Mouse (Mus musculus): ENCODE measurements around the gene Drd1. TPM values are rescaled to one million over a fixed set of nuclear protein-coding genes. Genes with fewer than 3 reads are reported as not detected.

Gene Drd1
- polyA plus RNA-seq, 1 experiment = not detected

GRCm38 (mm10) chr13:54095721-54096120, 40.2 kb upstream of the Drd1 start:
- 92% methylated on average over 8 of the region's 8 CpGs for whole genome bisulfite sequencing
- H3K27me3 ChIP-seq (ENCODE audit: control insufficient read depth, insufficient read depth, low read length) = no peaks in the 10 kb centered on the region
- no peak overlapping the region for H3K27ac ChIP-seq (ENCODE audit: insufficient read depth, low read length)
- TF ChIP-seq CTCF (IDR thresholded peaks at IDR 0.05; ENCODE audit: extremely low read depth, insufficient read depth, insufficient read length, insufficient replicate concordance) (no peak), POLR2A (IDR thresholded peaks at IDR 0.05; ENCODE audit: low read depth, low read length) (no peak)
- no peak for DNase-seq (ENCODE audit: low read depth in 1 of 2, low spot score in 2 of 2)
- no peaks in the 10 kb centered on the region for H3K4me1 ChIP-seq (ENCODE audit: control insufficient read depth, insufficient read depth, insufficient read length)
- peaks cover 46% of the 10 kb centered on the region for H3K36me3 ChIP-seq (ENCODE audit: control insufficient read depth, insufficient read depth, low read length)
- H3K4me3 ChIP-seq (ENCODE audit: extremely low read depth, insufficient read depth, insufficient read length) = no peak overlapping the region

- no peak overlapping the region for H3K27ac ChIP-seq (ENCODE audit: insufficient read depth, low read length)
- TF ChIP-seq CTCF (IDR thresholded peaks at IDR 0.05; ENCODE audit: extremely low read depth, insufficient read depth, insufficient read length, insufficient replicate concordance) = no peak
- no peaks in the 10 kb centered on the region for H3K4me1 ChIP-seq (ENCODE audit: control insufficient read depth, insufficient read depth, insufficient read length)
- DNase-seq (ENCODE audit: low read depth in 1 of 2, low spot score in 2 of 2) = no peak
- H3K27me3 ChIP-seq (ENCODE audit: control insufficient read depth, insufficient read depth, low read length) = no peaks in the 10 kb centered on the region
- peaks cover 45% of the 10 kb centered on the region for H3K36me3 ChIP-seq (ENCODE audit: control insufficient read depth, insufficient read depth, low read length)
- WGBS = 82% methylated on average over 6 of the region's 6 CpGs
- H3K4me3 ChIP-seq (ENCODE audit: extremely low read depth, insufficient read depth, insufficient read length) = no peak overlapping the region
Observed at GRCm38 (mm10) chr13:54094963-54095362, 39.5 kb upstream of the Drd1 start.

GRCm38 (mm10) chr13:54094349-54094748, 38.8 kb upstream of the Drd1 start:
- Histone ChIP-seq H3K36me3 (ENCODE audit: control insufficient read depth, insufficient read depth, low read length) (peaks cover 45% of the 10 kb centered on the region), H3K27ac (ENCODE audit: insufficient read depth, low read length) (no peak overlapping the region), H3K4me3 (ENCODE audit: extremely low read depth, insufficient read depth, insufficient read length) (no peak overlapping the region), H3K27me3 (ENCODE audit: control insufficient read depth, insufficient read depth, low read length) (no peaks in the 10 kb centered on the region), H3K4me1 (ENCODE audit: control insufficient read depth, insufficient read depth, insufficient read length) (no peaks in the 10 kb centered on the region)
- 95% methylated on average over 4 of the region's 4 CpGs for WGBS
- DNase-seq (ENCODE audit: low read depth in 1 of 2, low spot score in 2 of 2) = no peak
- TF ChIP-seq POLR2A (IDR thresholded peaks at IDR 0.05; ENCODE audit: low read depth, low read length) (no peak), CTCF (IDR thresholded peaks at IDR 0.05; ENCODE audit: extremely low read depth, insufficient read depth, insufficient read length, insufficient replicate concordance) (no peak)

- H3K36me3 ChIP-seq (ENCODE audit: control insufficient read depth, insufficient read depth, low read length) = peaks cover 47% of the 10 kb centered on the region
- DNase-seq (ENCODE audit: low read depth in 1 of 2, low spot score in 2 of 2) = no peak
- WGBS = 86% methylated on average over 6 of the region's 6 CpGs
- H3K27me3 ChIP-seq (ENCODE audit: control insufficient read depth, insufficient read depth, low read length) = no peaks in the 10 kb centered on the region
- TF ChIP-seq POLR2A (IDR thresholded peaks at IDR 0.05; ENCODE audit: low read depth, low read length) = no peak
- TF ChIP-seq CTCF (IDR thresholded peaks at IDR 0.05; ENCODE audit: extremely low read depth, insufficient read depth, insufficient read length, insufficient replicate concordance) = no peak
- no peaks in the 10 kb centered on the region for H3K4me1 ChIP-seq (ENCODE audit: control insufficient read depth, insufficient read depth, insufficient read length)
- no peak overlapping the region for H3K27ac ChIP-seq (ENCODE audit: insufficient read depth, low read length)
- no peak overlapping the region for H3K4me3 ChIP-seq (ENCODE audit: extremely low read depth, insufficient read depth, insufficient read length)
Observed at GRCm38 (mm10) chr13:54091719-54092118, 36.2 kb upstream of the Drd1 start.

- Histone ChIP-seq H3K4me1 (ENCODE audit: control insufficient read depth, insufficient read depth, insufficient read length) (no peaks in the 10 kb centered on the region), H3K36me3 (ENCODE audit: control insufficient read depth, insufficient read depth, low read length) (peaks cover 20% of the 10 kb centered on the region), H3K27me3 (ENCODE audit: control insufficient read depth, insufficient read depth, low read length) (no peaks in the 10 kb centered on the region), H3K4me3 (ENCODE audit: extremely low read depth, insufficient read depth, insufficient read length) (no peak overlapping the region), H3K27ac (ENCODE audit: insufficient read depth, low read length) (no peak overlapping the region)
- TF ChIP-seq CTCF (IDR thresholded peaks at IDR 0.05; ENCODE audit: extremely low read depth, insufficient read depth, insufficient read length, insufficient replicate concordance) (no peak), POLR2A (IDR thresholded peaks at IDR 0.05; ENCODE audit: low read depth, low read length) (no peak)
- no peak for DNase-seq (ENCODE audit: low read depth in 1 of 2, low spot score in 2 of 2)
- 97% methylated on average over 18 of the region's 18 CpGs for WGBS
Observed at GRCm38 (mm10) chr13:54085266-54085665, 29.8 kb upstream of the Drd1 start.

GRCm38 (mm10) chr13:54084826-54085225, 29.3 kb upstream of the Drd1 start:
- Histone ChIP-seq H3K27ac (ENCODE audit: insufficient read depth, low read length) (no peak overlapping the region), H3K4me1 (ENCODE audit: control insufficient read depth, insufficient read depth, insufficient read length) (no peaks in the 10 kb centered on the region), H3K4me3 (ENCODE audit: extremely low read depth, insufficient read depth, insufficient read length) (no peak overlapping the region), H3K27me3 (ENCODE audit: control insufficient read depth, insufficient read depth, low read length) (no peaks in the 10 kb centered on the region), H3K36me3 (ENCODE audit: control insufficient read depth, insufficient read depth, low read length) (peaks cover 19% of the 10 kb centered on the region)
- DNase-seq (ENCODE audit: low read depth in 1 of 2, low spot score in 2 of 2) = no peak
- WGBS = 92% methylated on average over 5 of the region's 5 CpGs
- no peak for TF ChIP-seq CTCF (IDR thresholded peaks at IDR 0.05; ENCODE audit: extremely low read depth, insufficient read depth, insufficient read length, insufficient replicate concordance)
- TF ChIP-seq POLR2A (IDR thresholded peaks at IDR 0.05; ENCODE audit: low read depth, low read length) = no peak

GRCm38 (mm10) chr13:54084178-54084577, 28.7 kb upstream of the Drd1 start:
- H3K4me1 ChIP-seq (ENCODE audit: control insufficient read depth, insufficient read depth, insufficient read length) = 0 out of 2 replicates have a peak, but pooled peaks cover 1% of the 10 kb centered on the region
- H3K4me3 ChIP-seq (ENCODE audit: extremely low read depth, insufficient read depth, insufficient read length) = no peak overlapping the region
- DNase-seq (ENCODE audit: low read depth in 1 of 2, low spot score in 2 of 2) = no peak
- peaks cover 18% of the 10 kb centered on the region for H3K36me3 ChIP-seq (ENCODE audit: control insufficient read depth, insufficient read depth, low read length)
- TF ChIP-seq POLR2A (IDR thresholded peaks at IDR 0.05; ENCODE audit: low read depth, low read length) = no peak
- TF ChIP-seq CTCF (IDR thresholded peaks at IDR 0.05; ENCODE audit: extremely low read depth, insufficient read depth, insufficient read length, insufficient replicate concordance) = no peak
- H3K27ac ChIP-seq (ENCODE audit: insufficient read depth, low read length) = no peak overlapping the region
- no peaks in the 10 kb centered on the region for H3K27me3 ChIP-seq (ENCODE audit: control insufficient read depth, insufficient read depth, low read length)
- WGBS = 86% methylated on average over 4 of the region's 4 CpGs

All from spleen, adult 2 months (tissue).